Mouse (Mus musculus): ENCODE measurements around the gene Lhx2.
A peak's percentile ranks its signal among the peaks of the same experiment; 100 is the strongest.

The Lhx2 gene

GRCm38 (mm10) chr2:38338990-38339909 lies at the start of gene Lhx2:
Lhx2 (plus strand) TSS chr2:38339281.
- Histone ChIP-seq H3K27me3 (ENCODE audit: control insufficient read depth, insufficient read depth, low read length, poor library complexity, severe bottlenecking) (peaks cover 2% of the 10 kb centered on the region), H3K36me3 (ENCODE audit: control insufficient read depth, insufficient read depth, low read length, poor library complexity, severe bottlenecking) (no peaks in the 10 kb centered on the region)
- no peak for DNase-seq (ENCODE audit: low read depth, low spot score)

- H3K27me3 ChIP-seq (ENCODE audit: control insufficient read depth, insufficient read depth, low read length, poor library complexity, severe bottlenecking) = no peaks in the 10 kb centered on the region
- no peaks in the 10 kb centered on the region for H3K36me3 ChIP-seq (ENCODE audit: control insufficient read depth, insufficient read depth, low read length, poor library complexity, severe bottlenecking)
- DNase-seq (ENCODE audit: low read depth, low spot score) = no peak
These were observed 47.6 kb upstream of the Lhx2 start for GRCm38 (mm10) chr2:38291526-38291925.

GRCm38 (mm10) chr2:38295939-38296338 lies 43.1 kb upstream of the Lhx2 start:
- no peaks in the 10 kb centered on the region for H3K27me3 ChIP-seq (ENCODE audit: control insufficient read depth, insufficient read depth, low read length, poor library complexity, severe bottlenecking)
- DNase-seq (ENCODE audit: low read depth, low spot score) = no peak
- H3K36me3 ChIP-seq (ENCODE audit: control insufficient read depth, insufficient read depth, low read length, poor library complexity, severe bottlenecking) = no peaks in the 10 kb centered on the region

GRCm38 (mm10) chr2:38300941-38301340 lies 38.1 kb upstream of the Lhx2 start:
- no peak for DNase-seq (ENCODE audit: low read depth, low spot score)
- Histone ChIP-seq H3K36me3 (ENCODE audit: control insufficient read depth, insufficient read depth, low read length, poor library complexity, severe bottlenecking) (no peaks in the 10 kb centered on the region), H3K27me3 (ENCODE audit: control insufficient read depth, insufficient read depth, low read length, poor library complexity, severe bottlenecking) (no peaks in the 10 kb centered on the region)

- no peaks in the 10 kb centered on the region for H3K27me3 ChIP-seq (ENCODE audit: control insufficient read depth, insufficient read depth, low read length, poor library complexity, severe bottlenecking)
- DNase-seq (ENCODE audit: low read depth, low spot score) = no peak
- no peaks in the 10 kb centered on the region for H3K36me3 ChIP-seq (ENCODE audit: control insufficient read depth, insufficient read depth, low read length, poor library complexity, severe bottlenecking)
These were observed 33.9 kb upstream of the Lhx2 start for GRCm38 (mm10) chr2:38305152-38305551.

- H3K36me3 ChIP-seq (ENCODE audit: control insufficient read depth, insufficient read depth, low read length, poor library complexity, severe bottlenecking) = no peaks in the 10 kb centered on the region
- no peak for DNase-seq (ENCODE audit: low read depth, low spot score)
- H3K27me3 ChIP-seq (ENCODE audit: control insufficient read depth, insufficient read depth, low read length, poor library complexity, severe bottlenecking) = no peaks in the 10 kb centered on the region
These were observed 26.2 kb upstream of the Lhx2 start for GRCm38 (mm10) chr2:38312921-38313320.

- Histone ChIP-seq H3K36me3 (ENCODE audit: control insufficient read depth, insufficient read depth, low read length, poor library complexity, severe bottlenecking) (no peaks in the 10 kb centered on the region), H3K27me3 (ENCODE audit: control insufficient read depth, insufficient read depth, low read length, poor library complexity, severe bottlenecking) (no peaks in the 10 kb centered on the region)
- DNase-seq (ENCODE audit: low read depth, low spot score) = no peak
These were observed 25.7 kb upstream of the Lhx2 start for GRCm38 (mm10) chr2:38313399-38313798.

GRCm38 (mm10) chr2:38319086-38319485 lies 20.0 kb upstream of the Lhx2 start:
- DNase-seq (ENCODE audit: low read depth, low spot score) = no peak
- Histone ChIP-seq H3K27me3 (ENCODE audit: control insufficient read depth, insufficient read depth, low read length, poor library complexity, severe bottlenecking) (no peaks in the 10 kb centered on the region), H3K36me3 (ENCODE audit: control insufficient read depth, insufficient read depth, low read length, poor library complexity, severe bottlenecking) (no peaks in the 10 kb centered on the region)

- H3K27me3 ChIP-seq (ENCODE audit: control insufficient read depth, insufficient read depth, low read length, poor library complexity, severe bottlenecking) = no peaks in the 10 kb centered on the region
- no peak for DNase-seq (ENCODE audit: low read depth, low spot score)
- H3K36me3 ChIP-seq (ENCODE audit: control insufficient read depth, insufficient read depth, low read length, poor library complexity, severe bottlenecking) = no peaks in the 10 kb centered on the region
These were observed 18.2 kb upstream of the Lhx2 start for GRCm38 (mm10) chr2:38320911-38321310.

GRCm38 (mm10) chr2:38323380-38323779 lies 15.7 kb upstream of the Lhx2 start:
- Histone ChIP-seq H3K27me3 (ENCODE audit: control insufficient read depth, insufficient read depth, low read length, poor library complexity, severe bottlenecking) (no peaks in the 10 kb centered on the region), H3K36me3 (ENCODE audit: control insufficient read depth, insufficient read depth, low read length, poor library complexity, severe bottlenecking) (no peaks in the 10 kb centered on the region)
- no peak for DNase-seq (ENCODE audit: low read depth, low spot score)

GRCm38 (mm10) chr2:38326671-38327070 lies 12.4 kb upstream of the Lhx2 start:
- no peaks in the 10 kb centered on the region for H3K27me3 ChIP-seq (ENCODE audit: control insufficient read depth, insufficient read depth, low read length, poor library complexity, severe bottlenecking)
- DNase-seq (ENCODE audit: low read depth, low spot score) = no peak
- H3K36me3 ChIP-seq (ENCODE audit: control insufficient read depth, insufficient read depth, low read length, poor library complexity, severe bottlenecking) = no peaks in the 10 kb centered on the region

- H3K27me3 ChIP-seq (ENCODE audit: control insufficient read depth, insufficient read depth, low read length, poor library complexity, severe bottlenecking) = peaks cover 2% of the 10 kb centered on the region; the same call in 1 of the 2 replicates
- DNase-seq (ENCODE audit: low read depth, low spot score) = no peak
These were observed 5.4 kb upstream of the Lhx2 start for GRCm38 (mm10) chr2:38333586-38334119.

GRCm38 (mm10) chr2:38336606-38337005 lies 2.5 kb upstream of the Lhx2 start:
- DNase-seq (ENCODE audit: low read depth, low spot score) = peak; percentile 18
- H3K36me3 ChIP-seq (ENCODE audit: control insufficient read depth, insufficient read depth, low read length, poor library complexity, severe bottlenecking) = no peaks in the 10 kb centered on the region
- H3K27me3 ChIP-seq (ENCODE audit: control insufficient read depth, insufficient read depth, low read length, poor library complexity, severe bottlenecking) = peaks cover 2% of the 10 kb centered on the region

More at GRCm38 (mm10) chr2:38333586-38334119, 5.4 kb upstream of the Lhx2 start:
- H3K36me3 ChIP-seq (ENCODE audit: control insufficient read depth, insufficient read depth, low read length, poor library complexity, severe bottlenecking) = no peaks in the 10 kb centered on the region

- no peaks in the 10 kb centered on the region for H3K36me3 ChIP-seq (ENCODE audit: control insufficient read depth, insufficient read depth, low read length, poor library complexity, severe bottlenecking)
- peaks cover 2% of the 10 kb centered on the region for H3K27me3 ChIP-seq (ENCODE audit: control insufficient read depth, insufficient read depth, low read length, poor library complexity, severe bottlenecking)
- no peak for DNase-seq (ENCODE audit: low read depth, low spot score)
These were observed 1.9 kb upstream of the Lhx2 start for GRCm38 (mm10) chr2:38337091-38337640.

GRCm38 (mm10) chr2:38337681-38338080 lies 1.4 kb upstream of the Lhx2 start:
- no peaks in the 10 kb centered on the region for H3K36me3 ChIP-seq (ENCODE audit: control insufficient read depth, insufficient read depth, low read length, poor library complexity, severe bottlenecking)
- DNase-seq (ENCODE audit: low read depth, low spot score) = no peak
- H3K27me3 ChIP-seq (ENCODE audit: control insufficient read depth, insufficient read depth, low read length, poor library complexity, severe bottlenecking) = peaks cover 2% of the 10 kb centered on the region
